Mouse (Mus musculus): ENCODE results near the gene Ndufs2.

The Ndufs2 gene

DNA sequence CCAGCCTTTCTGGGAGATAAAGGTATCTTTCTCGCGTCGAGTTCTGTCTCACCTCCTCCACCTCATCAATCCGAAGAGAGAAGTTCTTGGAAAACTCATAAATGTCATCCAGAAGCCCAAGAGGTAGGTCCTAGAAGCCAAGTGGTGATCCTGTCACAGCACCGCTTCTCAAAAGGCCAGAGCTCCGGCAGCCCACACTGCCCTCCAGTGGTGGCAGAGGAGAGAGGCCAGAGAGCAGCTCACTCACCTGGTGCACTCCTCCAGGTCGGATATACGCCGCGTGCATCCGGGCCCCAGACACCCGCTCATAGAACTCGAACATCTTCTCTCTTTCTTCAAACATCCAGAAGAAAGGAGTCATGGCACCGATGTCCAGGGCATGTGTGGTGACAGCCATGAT is 12.7 kb downstream of the Ndufs2 start:
- in situ Hi-C loops (cut with MboI; ENCODE audit: low pct_unique_long_range_greater_than_20kb in 1 of 2, low sequenced_read_pairs in 2 of 2, unreplicated experiment in 1 of 2): no loop called here

DNA sequence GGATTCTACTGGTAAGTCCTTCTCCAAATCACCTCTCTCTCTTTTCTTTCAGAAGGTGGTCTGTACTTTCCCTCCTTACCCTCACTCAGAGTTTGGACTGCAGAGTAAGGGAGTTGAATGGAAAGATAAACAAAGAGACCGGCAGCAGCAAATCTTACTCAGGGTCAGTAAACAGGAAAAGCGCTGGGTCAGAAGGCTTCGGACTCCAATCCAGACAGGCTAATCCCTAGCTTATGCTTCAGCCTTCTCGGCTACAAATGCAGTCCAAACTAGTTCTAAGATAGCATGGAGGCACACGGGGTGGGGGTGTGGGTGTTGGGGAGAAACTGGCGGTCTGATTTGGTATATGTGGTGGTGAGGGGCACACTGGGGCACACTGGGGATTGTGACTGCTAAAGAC is 13.8 kb downstream of the Ndufs2 start:
- in situ Hi-C loops (cut with MboI; ENCODE audit: low pct_unique_long_range_greater_than_20kb in 1 of 2, low sequenced_read_pairs in 2 of 2, unreplicated experiment in 1 of 2): no loop called here

DNA sequence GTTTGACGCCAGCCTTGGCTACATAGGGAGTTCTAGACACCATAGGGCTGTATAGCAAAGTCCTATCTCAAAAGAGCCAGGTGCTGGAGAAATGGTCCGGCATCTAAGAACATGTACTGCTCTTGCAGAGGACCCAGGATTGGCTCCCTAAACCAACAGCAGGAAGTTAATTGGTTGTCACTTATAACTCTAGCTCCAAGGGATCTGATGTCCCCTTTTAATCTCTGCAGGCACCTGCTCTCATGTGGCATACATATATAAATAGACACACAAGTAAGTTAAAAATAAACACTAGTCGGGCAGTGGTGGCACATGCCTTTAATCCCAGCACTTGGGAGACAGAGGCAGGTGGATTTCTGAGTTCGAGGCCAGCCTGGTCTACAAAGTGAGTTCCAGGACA is 15.4 kb downstream of the Ndufs2 start:
- in situ Hi-C loops (cut with MboI; ENCODE audit: low pct_unique_long_range_greater_than_20kb in 1 of 2, low sequenced_read_pairs in 2 of 2, unreplicated experiment in 1 of 2): no loop called here

DNA sequence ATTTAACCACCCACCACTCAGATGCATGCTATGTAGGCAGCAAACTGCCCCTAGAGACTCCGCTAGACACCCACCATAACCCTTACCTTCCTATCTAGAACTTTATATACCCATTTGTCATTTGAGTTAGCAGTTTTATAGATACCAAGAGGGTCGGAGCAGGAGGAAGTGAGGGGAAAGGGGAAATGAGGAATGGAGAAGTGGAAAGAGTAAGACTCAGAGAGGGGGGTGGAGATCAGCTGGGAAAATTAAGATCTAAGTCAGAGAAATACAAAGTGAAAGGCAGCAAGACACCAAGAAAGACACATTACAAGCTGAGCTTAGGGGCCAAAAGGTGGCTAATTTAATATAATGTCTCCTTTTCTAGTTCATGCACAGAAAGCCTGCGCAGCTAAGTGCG is 16.6 kb downstream of the Ndufs2 start:
- in situ Hi-C loops (cut with MboI; ENCODE audit: low pct_unique_long_range_greater_than_20kb in 1 of 2, low sequenced_read_pairs in 2 of 2, unreplicated experiment in 1 of 2): no loop called here

DNA sequence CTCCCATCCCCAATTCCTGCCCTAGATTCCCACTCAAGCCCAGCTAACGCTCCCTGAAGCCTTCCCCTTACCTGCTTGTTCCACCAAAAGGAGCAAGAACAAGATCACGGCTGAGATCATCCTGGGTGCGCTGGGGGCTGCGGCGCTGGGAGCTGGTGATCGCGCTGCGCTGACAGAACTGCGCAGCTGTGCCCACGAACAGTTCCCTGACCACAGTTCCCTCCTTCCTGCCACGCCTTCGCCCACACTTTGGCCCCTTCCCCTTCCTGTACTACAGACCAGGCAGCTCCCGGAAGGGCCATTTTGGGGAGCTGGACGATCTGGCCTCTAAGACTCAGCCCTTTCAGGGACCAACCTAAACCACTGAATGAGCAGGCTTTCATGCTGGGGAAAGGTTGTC is 17.1 kb downstream of the Ndufs2 start, which contains the start of gene Fcer1g:
Gene Fcer1g (minus strand): TSS at position 240 of the 400 bp plus-strand sequence.
- in situ Hi-C loops (cut with MboI; ENCODE audit: low pct_unique_long_range_greater_than_20kb in 1 of 2, low sequenced_read_pairs in 2 of 2, unreplicated experiment in 1 of 2): no loop called here

DNA sequence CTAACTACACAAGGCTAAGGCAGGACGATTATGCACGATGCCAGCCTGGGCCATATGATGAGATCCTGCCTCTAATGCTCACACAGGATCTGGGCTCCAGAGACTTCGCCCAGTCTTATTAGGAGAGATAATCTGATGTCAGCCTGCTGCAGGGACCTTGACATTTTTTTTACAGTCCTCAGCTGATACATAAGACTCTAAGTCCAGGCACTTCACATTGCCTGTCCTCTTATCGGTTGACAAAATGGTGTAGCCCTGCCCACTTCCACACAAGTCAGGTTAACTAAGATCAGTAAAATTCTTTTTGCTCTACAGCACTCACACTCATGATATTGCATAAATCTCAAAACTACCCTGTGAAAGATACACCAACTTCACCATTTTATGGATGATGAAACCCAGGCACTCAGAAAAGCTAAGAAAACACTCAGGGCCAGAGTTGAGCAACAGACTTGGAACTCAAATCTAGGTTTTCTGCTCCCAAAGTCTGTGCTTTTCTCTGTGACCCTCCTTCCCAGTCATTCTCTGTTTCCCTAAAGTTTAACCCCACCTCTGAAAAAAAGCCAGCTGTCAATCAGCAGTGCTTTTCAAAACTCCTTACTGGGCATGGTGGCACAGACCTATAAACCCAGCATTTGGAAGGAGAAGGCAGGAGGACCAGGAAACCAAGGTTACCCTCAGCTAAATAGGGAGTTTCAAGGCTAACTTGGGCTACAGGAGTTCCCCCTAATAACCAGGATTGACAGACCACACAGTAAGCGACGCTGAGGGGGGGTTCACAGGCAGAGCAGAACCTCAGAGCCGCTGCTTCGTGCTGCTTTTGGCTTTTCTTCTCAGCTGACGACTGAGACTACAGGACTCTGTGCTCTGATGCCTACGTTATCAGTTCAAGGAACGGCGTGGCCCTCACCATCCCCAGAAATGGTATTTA is 18.1 kb downstream of the Ndufs2 start:
- in situ Hi-C loops (cut with MboI; ENCODE audit: low pct_unique_long_range_greater_than_20kb in 1 of 2, low sequenced_read_pairs in 2 of 2, unreplicated experiment in 1 of 2): no loop called here

DNA sequence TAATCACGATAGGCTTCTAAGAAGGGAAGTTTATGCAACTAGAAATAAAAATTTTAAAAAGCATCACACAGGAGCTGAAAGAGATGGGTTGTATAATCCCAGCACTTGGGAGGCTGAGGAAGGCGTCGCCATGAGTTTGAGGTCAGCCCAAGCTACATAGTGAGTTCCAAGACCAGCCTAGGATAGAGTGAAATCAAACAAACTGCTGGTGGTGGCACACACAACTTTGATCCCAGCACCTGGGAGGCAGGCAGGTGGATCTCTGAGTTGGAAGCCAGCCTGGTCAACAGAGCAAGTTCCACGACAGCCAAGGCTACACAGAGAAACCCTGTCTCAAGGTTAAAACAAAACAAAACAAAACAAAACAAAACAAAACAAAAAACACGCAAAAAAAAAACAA is 18.8 kb downstream of the Ndufs2 start:
- in situ Hi-C loops (cut with MboI; ENCODE audit: low pct_unique_long_range_greater_than_20kb in 1 of 2, low sequenced_read_pairs in 2 of 2, unreplicated experiment in 1 of 2): no loop called here

DNA sequence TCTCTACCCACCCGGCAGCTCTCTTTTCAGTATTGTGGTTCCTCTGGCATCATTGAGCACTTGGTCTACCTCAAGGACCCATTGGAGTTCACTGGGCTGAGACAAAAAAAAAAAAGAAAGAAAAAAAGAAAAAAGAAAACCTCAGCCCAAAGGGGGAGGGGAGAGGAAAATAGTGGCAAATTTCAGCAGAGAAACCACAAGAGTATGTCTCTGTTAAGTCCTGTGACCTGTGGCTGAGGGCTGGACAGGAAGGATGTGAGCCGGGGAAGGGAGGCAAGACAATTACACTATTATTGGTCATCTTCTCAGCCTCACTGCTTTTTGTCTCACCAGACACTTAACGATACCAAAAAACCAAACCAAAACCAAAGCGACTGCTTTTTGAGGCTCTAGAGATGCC is 19.3 kb downstream of the Ndufs2 start:
- in situ Hi-C loops (cut with MboI; ENCODE audit: low pct_unique_long_range_greater_than_20kb in 1 of 2, low sequenced_read_pairs in 2 of 2, unreplicated experiment in 1 of 2): no loop called here

DNA sequence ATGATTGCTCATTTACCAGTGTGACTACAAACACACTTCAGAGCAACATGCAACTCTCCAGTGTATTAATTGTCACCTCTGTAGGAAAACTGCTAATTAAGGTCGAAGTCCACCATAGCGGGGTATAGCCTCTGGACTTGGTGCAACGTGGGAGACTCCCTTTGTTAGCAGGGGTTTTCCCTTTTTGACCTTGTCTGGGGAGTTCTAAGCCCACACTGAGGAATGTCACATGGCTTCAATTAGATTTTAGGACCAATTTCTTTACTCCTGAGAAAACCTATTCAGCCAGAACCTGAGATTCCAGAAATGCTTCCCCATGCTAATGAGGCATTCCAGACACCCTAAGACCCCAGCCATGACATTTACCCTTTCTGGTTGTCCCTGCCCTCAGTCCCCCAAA is 21.0 kb downstream of the Ndufs2 start:
- in situ Hi-C loops (cut with MboI; ENCODE audit: low pct_unique_long_range_greater_than_20kb in 1 of 2, low sequenced_read_pairs in 2 of 2, unreplicated experiment in 1 of 2): no loop called here

DNA sequence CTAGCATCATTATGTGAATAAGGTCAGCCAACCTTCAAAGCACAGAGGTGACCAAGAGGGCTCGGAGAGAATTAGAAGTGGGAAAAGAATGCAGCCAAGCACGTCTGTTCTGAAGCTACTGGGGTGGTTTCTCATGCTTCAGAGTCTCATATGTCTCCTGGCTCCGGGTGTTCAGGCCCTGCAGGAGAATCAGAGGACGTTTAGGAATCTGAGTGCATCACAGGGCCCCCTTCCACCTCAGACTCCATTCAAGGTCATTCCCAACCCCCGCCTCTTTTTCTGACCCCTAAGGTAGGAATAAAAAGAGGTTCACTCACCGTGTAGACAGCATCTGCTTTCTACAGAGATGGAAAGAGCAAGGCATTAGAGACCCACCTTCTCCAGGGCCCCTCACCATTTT is 21.4 kb downstream of the Ndufs2 start:
- in situ Hi-C loops (cut with MboI; ENCODE audit: low pct_unique_long_range_greater_than_20kb in 1 of 2, low sequenced_read_pairs in 2 of 2, unreplicated experiment in 1 of 2): no loop called here

DNA sequence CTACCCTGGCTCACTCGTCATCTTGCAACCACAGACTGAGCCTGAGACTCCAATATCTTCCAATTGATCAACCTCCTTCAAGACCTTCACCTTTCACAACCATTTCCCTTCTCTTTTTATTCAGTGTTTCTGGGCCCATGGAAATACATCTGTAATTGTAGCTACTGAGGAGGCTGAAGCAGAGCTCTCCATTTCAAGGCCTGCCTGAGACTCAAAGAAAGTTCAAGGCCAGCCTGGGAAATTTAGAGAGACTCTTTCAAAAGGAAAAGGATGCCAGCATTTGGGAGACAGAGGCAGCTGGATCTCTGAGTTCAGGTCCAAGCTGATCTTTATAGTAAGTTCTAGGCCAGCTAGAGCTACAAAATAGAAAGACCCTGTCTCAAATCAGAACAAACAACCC is 23.3 kb downstream of the Ndufs2 start:
- in situ Hi-C loops (cut with MboI; ENCODE audit: low pct_unique_long_range_greater_than_20kb in 1 of 2, low sequenced_read_pairs in 2 of 2, unreplicated experiment in 1 of 2): no loop called here

DNA sequence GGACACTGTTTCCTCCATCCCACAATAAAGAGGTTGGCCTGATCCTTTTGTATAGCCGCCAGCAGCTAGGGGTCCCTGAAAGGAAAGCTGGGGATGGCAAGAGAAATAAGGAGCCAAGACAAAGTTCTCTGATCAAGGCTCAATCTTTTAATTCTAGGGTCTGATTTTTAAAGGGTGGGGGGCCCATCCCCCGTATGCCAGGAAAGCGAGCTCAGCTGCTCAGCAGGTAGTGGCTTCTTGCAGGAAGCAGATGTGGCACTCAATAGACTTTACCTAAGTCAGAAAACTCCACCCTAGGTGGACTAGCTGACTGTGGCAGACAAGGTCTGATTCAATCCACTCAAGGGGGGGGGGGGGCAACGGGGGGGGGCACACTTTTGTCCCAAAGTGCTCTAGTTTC is 24.4 kb downstream of the Ndufs2 start:
- in situ Hi-C loops (cut with MboI; ENCODE audit: low pct_unique_long_range_greater_than_20kb in 1 of 2, low sequenced_read_pairs in 2 of 2, unreplicated experiment in 1 of 2): no loop called here

DNA sequence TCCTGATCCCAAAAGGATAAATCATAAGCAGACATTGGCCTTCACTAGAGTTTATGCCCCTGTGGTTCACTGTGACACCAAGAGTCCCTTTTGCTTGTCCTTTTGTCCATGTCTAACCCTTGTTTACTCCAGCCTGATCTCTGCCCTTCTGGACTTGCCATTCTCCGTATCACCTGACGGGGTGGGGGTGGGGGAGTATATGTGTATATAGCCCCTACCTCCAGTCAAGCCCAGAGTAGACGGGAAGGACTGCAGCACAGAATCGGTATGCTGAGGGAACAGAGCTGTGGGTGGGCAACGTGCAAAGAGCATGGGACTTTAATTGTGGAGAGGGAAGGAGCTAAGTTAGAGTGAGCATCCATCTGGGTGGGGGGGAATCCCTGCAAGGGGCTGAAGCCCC is 26.3 kb downstream of the Ndufs2 start, which contains the start of gene Apoa2:
Gene Apoa2 (plus strand): TSS at position 198 of the 400 bp plus-strand sequence.
- in situ Hi-C loops (cut with MboI; ENCODE audit: low pct_unique_long_range_greater_than_20kb in 1 of 2, low sequenced_read_pairs in 2 of 2, unreplicated experiment in 1 of 2): loop anchor here in 1 of 2 experiments (5.0 kb wide), 1 partner anchor 113 kb away; the partner anchor contains the start of gene Cfap126

DNA sequence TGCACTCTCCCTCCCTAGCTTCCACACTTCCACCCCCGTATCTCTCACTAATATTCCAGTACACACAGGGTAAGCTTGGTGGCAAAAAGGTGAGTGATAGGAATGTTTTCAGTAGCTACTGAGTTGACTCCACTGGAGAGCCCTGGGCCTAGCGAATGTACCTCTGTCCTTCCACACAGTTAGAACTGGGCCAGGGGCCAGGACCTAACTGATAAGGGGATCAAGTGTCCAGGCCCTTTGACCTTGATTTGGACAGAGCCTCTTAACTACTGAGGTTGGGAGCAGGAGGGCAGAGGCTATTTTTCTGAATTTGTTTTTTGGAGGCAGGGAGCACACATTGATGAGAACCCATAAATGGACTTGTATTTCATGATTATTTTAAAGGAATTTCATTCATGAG is 27.4 kb downstream of the Ndufs2 start:
- in situ Hi-C loops (cut with MboI; ENCODE audit: low pct_unique_long_range_greater_than_20kb in 1 of 2, low sequenced_read_pairs in 2 of 2, unreplicated experiment in 1 of 2): loop anchor here in 1 of 2 experiments (5.0 kb wide), 1 partner anchor 111 kb away; the partner anchor contains the start of gene Cfap126

DNA sequence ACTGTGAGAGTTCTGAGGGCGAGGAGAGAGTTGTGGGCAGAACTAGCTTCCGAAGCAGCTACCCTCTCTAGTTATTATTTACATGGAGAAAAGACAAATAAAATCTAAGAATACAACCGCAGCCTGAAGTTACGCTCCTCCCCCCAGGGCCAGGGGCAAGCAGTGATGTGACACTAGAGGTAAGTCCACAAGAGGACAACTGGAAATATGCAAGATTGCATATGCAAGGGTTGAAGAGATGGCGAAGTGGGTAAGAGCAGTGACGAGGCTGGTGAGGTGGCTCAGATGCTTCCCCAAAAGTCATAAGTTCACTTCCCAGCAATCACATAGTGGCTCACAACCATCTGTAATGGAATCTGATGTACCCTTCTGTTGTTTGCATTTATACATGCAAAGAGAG is 28.0 kb downstream of the Ndufs2 start:
- in situ Hi-C loops (cut with MboI; ENCODE audit: low pct_unique_long_range_greater_than_20kb in 1 of 2, low sequenced_read_pairs in 2 of 2, unreplicated experiment in 1 of 2): loop anchor here in 1 of 2 experiments (5.0 kb wide), 1 partner anchor 111 kb away; the partner anchor contains the start of gene Cfap126

DNA sequence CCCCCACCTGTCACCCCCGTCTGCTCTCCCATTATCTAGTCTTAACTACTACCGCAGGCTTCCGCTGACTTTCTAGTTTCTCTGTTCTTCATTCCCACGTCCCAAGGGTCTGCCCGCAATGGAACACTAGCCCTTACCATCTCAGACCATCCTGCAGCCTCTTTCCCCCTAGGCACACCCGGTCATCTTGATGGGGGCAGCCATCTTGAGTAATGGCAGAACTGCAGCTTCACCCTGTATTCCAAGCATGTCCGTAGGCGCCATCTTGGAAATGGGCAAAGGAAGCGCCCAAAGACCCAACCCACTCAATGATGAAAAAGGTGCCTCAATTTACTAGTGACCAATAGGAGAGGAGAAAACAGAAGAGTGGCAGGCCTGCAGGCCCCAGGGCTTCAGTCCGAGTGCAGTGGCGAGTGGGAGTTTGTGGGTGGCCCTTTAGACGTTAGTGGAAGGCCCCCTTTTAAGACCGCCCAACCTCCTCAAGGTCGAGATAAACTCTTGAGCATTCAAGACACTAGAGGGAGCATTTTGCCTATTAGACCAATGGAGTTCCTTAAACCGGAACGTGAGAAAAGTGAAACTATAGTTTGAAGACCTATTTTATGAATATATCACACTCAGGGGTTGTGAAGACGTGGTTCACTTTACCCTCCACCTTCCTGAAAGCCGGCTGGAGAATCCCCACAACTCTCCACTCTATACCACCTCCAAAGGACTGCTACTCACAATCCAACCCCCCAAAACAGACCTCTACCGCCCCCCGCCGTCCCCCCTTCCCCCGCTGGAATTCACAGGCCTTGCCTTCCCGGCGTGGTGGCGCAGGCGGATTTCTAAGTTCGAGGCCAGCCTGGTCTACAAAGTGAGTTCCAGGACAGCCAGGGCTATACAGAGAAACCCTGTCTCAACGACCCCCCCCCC is 28.7 kb downstream of the Ndufs2 start, which contains the start of gene Tomm40l:
Gene Tomm40l (minus strand): TSS at position 277 of the 918 bp plus-strand sequence.
- in situ Hi-C loops (cut with MboI; ENCODE audit: low pct_unique_long_range_greater_than_20kb in 1 of 2, low sequenced_read_pairs in 2 of 2, unreplicated experiment in 1 of 2): loop anchor here in 1 of 2 experiments (5.0 kb wide), 1 partner anchor 110 kb away; the partner anchor contains the start of gene Cfap126

DNA sequence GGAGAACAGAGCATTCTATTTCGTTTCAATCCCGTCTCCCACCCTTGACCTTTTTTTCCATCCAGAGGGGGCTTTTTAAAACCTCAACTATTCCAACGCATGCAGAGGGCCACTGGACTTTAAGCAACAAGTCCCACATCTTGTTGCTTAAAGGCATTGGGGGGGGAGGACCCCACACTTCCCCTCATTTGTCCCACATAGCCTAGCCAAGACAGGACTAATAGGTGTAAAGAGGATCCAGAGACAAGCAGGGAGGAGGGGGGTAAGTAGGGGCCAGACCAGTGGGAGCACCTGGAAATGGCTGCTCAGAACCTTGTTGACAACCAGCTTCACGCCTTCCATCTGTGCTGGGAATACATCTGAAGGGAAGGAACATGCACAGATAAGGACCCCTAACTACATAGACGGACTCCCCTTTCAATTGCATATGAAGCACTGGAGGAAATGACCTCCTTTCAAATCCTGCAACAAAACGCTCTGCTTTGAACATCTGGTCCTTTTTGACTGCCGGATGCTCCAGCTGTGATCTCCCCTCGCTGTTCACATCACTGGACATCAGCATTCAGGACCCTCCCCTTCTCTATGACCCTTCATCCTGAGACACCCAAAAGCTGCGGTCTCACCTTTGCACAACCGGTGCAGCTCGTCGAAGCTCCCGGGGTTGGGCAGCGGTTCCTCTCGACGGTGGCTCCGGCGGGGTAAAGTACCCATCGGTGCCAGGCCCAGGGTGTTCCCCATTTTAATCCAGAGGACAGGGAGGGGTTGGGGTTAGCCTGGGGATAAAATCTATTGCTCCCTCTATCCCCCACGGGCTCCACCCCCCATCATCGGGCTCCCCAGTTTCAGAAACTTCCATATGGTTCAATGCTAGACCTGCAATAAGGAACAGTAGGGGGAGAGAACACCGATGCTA is 29.7 kb downstream of the Ndufs2 start:
- in situ Hi-C loops (cut with MboI; ENCODE audit: low pct_unique_long_range_greater_than_20kb in 1 of 2, low sequenced_read_pairs in 2 of 2, unreplicated experiment in 1 of 2): loop anchor here in 1 of 2 experiments (5.0 kb wide), 1 partner anchor 109 kb away; the partner anchor contains the start of gene Cfap126

DNA sequence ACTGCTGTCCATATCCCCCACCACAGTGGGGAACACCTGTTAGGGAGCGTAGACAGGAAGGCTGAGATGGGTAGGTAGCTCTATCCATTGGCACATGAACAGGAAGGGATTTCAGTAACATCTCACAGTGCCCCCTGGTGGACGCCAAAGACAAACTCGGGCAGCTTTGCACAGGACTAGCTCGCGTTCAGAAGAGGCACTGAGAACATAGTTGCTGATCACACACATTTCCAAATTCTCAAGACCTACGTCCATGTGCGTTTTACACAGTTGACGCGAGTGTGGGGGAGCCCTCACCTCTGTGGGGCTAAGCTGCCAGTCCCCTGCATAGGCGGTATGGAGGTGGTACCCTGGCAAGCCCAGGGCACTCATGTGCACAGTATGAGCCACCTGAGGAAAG is 30.3 kb downstream of the Ndufs2 start:
- in situ Hi-C loops (cut with MboI; ENCODE audit: low pct_unique_long_range_greater_than_20kb in 1 of 2, low sequenced_read_pairs in 2 of 2, unreplicated experiment in 1 of 2): loop anchor here in 1 of 2 experiments (5.0 kb wide), 1 partner anchor 109 kb away; the partner anchor contains the start of gene Cfap126
